Comparison of ENCODE assay signal across 15 mouse cellular contexts in the genomic region with DNA sequence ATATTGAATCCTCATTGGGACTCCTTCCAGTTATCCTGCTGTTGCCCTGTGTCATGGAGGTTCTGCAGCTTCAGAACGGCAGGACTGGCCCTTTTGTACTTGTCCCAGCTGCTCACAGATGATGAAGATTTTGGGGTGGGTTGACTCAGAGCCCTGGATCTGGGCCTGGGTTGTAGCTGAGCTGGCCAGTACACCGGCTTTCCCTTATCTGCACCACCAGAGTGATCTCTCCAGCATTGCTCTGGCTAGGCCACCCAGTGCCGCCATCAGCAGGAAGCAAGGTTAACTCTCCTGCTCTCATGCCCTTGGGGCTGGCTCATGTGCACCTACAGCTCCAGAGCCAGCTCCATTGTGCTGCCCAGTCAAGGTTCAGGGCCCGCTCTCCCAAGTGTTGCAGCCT. TPM values are rescaled to one million over a fixed set of nuclear protein-coding genes. Genes with fewer than 3 reads are reported as not detected.
DNase-seq lines count a peak whose midpoint lies in the region; ATAC-seq and TF ChIP-seq lines count a peak whose summit lies in the region.
"Had no signal": no experiment of that assay in that cellular context is flagged by ENCODE, and none has a peak within 500 bp of the region (broad histone marks: within the 10 kb centered on the region; RNA-seq: fewer than 3 reads in every experiment).

No protein-coding gene starts in this region.

- intact Hi-C loops in gastrocnemius, adult 2 months (cut with DNase I), result no loop called here

- no peak overlapping the region for H3K4me2 ChIP-seq in forebrain, embryonic 16.5 days (ENCODE audit: low read length)
- H3K4me2 ChIP-seq in forebrain, embryonic 12.5 days, result no peak overlapping the region
- no peak overlapping the region for H3K4me2 ChIP-seq in lung, postnatal 0 days (replicated peaks; ENCODE audit: low read depth, low read length)
- peak overlapping the region; percentile 34 for H3K4me2 ChIP-seq in liver, embryonic 11.5 days

- peak; percentile 44 for DNase-seq in lung, postnatal 0 days (ENCODE audit: low spot score)
- DNase-seq in lung, postnatal 25 days (ENCODE audit: low spot score), result no peak
- DNase-seq in MEL (ENCODE audit: low read depth, low spot score), result peak; percentile 30
- DNase-seq in liver, embryonic 11.5 days (ENCODE audit: low spot score), result no peak
- DNase-seq in frontal cortex, adult 2 months (ENCODE audit: extremely low spot score in 1 of 2, low spot score in 1 of 2), result no peak
- DNase-seq in gastrocnemius, adult 2 months, result no peak
- DNase-seq: adrenal gland, adult 2 months; kidney, adult 2 months; thymus, postnatal 25 days had no signal

- no peaks in the 10 kb centered on the region for H3K9me3 ChIP-seq in forebrain, embryonic 16.5 days (ENCODE audit: control insufficient read depth, low read length)
- H3K9me3 ChIP-seq in forebrain, embryonic 12.5 days, result no peaks in the 10 kb centered on the region
- no peaks in the 10 kb centered on the region for H3K9me3 ChIP-seq in lung, postnatal 0 days (ENCODE audit: low read length)
- H3K9me3 ChIP-seq in MEL (replicated peaks; ENCODE audit: insufficient read depth, low read length), result no peaks in the 10 kb centered on the region
- no peaks in the 10 kb centered on the region for H3K9me3 ChIP-seq in liver, embryonic 11.5 days (ENCODE audit: control insufficient read depth, low read length)

- H3K4me1 ChIP-seq in forebrain, embryonic 16.5 days (replicated peaks; ENCODE audit: control insufficient read depth, insufficient read depth, low read length), result no peaks in the 10 kb centered on the region; the same call in 1 of the 2 replicates
- H3K4me1 ChIP-seq in forebrain, embryonic 12.5 days, result no peaks in the 10 kb centered on the region
- peaks cover 37% of the 10 kb centered on the region for H3K4me1 ChIP-seq in lung, postnatal 0 days (ENCODE audit: insufficient read depth, low read depth, low read length)
- peaks cover 5 to 41% of the 10 kb centered on the region in 2 experiments for H3K4me1 ChIP-seq in MEL (ENCODE audit: control insufficient read depth in 1 of 2, insufficient read depth in 2 of 2, low read length in 2 of 2)
- H3K4me1 ChIP-seq in liver, embryonic 11.5 days (replicated peaks; ENCODE audit: control insufficient read depth, insufficient read depth, low read length), result peaks cover 50% of the 10 kb centered on the region

- H3K4me3 ChIP-seq in forebrain, embryonic 16.5 days (replicated peaks; ENCODE audit: low read length), result no peak overlapping the region
- no peak overlapping the region for H3K4me3 ChIP-seq in forebrain, embryonic 12.5 days (replicated peaks)
- no peak overlapping the region for H3K4me3 ChIP-seq in lung, postnatal 0 days (ENCODE audit: low read depth, low read length)
- H3K4me3 ChIP-seq in MEL (ENCODE audit: control insufficient read depth in 1 of 2, insufficient read depth in 1 of 2, low read depth in 2 of 2, low read length in 2 of 2), result no peak overlapping the region
- H3K4me3 ChIP-seq in liver, embryonic 11.5 days (ENCODE audit: low read depth, low read length), result no peak overlapping the region
- H3K4me3 ChIP-seq in gastrocnemius, adult 2 months, result no peak overlapping the region

- no peak for TF ChIP-seq CTCF in lung, postnatal 0 days (IDR thresholded peaks at IDR 0.05)
- TF ChIP-seq CTCF in MEL (IDR thresholded peaks at IDR 0.05 in 2 of 3, conservative IDR thresholded peaks at IDR 0.05 in 1 of 3; ENCODE audit: control insufficient read depth in 1 of 3, insufficient read depth in 1 of 3, low read depth in 2 of 3, low read length in 3 of 3, poor library complexity in 1 of 3, severe bottlenecking in 1 of 3), result no peak
- TF ChIP-seq CTCF in gastrocnemius, adult 2 months (IDR thresholded peaks at IDR 0.05), result no peak

- no peak for TF ChIP-seq RAD21 in MEL (IDR thresholded peaks at IDR 0.05; ENCODE audit: low read depth, low read length)

- peak; percentile 24; the same call in 1 of the 2 replicates for ATAC-seq in forebrain, embryonic 16.5 days
- no peak for ATAC-seq in forebrain, embryonic 12.5 days (ENCODE audit: low FRiP score)
- peak; percentile 5; the same call in 1 of the 2 replicates for ATAC-seq in lung, postnatal 0 days
- ATAC-seq in liver, embryonic 11.5 days (replicated peaks; ENCODE audit: low FRiP score), result peak; percentile 71

- no peaks in the 10 kb centered on the region for H3K27me3 ChIP-seq in forebrain, embryonic 16.5 days (replicated peaks; ENCODE audit: control insufficient read depth, insufficient read depth, low read length)
- H3K27me3 ChIP-seq in forebrain, embryonic 12.5 days, result no peaks in the 10 kb centered on the region
- no peaks in the 10 kb centered on the region for H3K27me3 ChIP-seq in lung, postnatal 0 days (replicated peaks; ENCODE audit: insufficient read depth, low read length)
- no peaks in the 10 kb centered on the region for H3K27me3 ChIP-seq in MEL (ENCODE audit: control insufficient read depth in 1 of 2, insufficient read depth in 2 of 2, low read length in 2 of 2)
- H3K27me3 ChIP-seq in liver, embryonic 11.5 days (replicated peaks; ENCODE audit: control insufficient read depth, insufficient read depth, low read length), result no peaks in the 10 kb centered on the region

- no peak for TF ChIP-seq POLR2A in MEL (IDR thresholded peaks at IDR 0.05; ENCODE audit: control insufficient read depth in 1 of 2, insufficient read depth in 1 of 2, low read depth in 1 of 2, low read length in 2 of 2, poor library complexity in 1 of 2)

- H3K36me3 ChIP-seq in forebrain, embryonic 16.5 days (ENCODE audit: control insufficient read depth, insufficient read depth), result no peaks in the 10 kb centered on the region; the same call in 1 of the 2 replicates
- H3K36me3 ChIP-seq in forebrain, embryonic 12.5 days (replicated peaks), result peaks cover 5% of the 10 kb centered on the region
- H3K36me3 ChIP-seq in lung, postnatal 0 days (ENCODE audit: insufficient read depth, low read length), result 0 out of 2 replicates have a peak, but pooled peaks cover 3% of the 10 kb centered on the region
- peaks cover 0 to 10% of the 10 kb centered on the region in 2 experiments; a peak in 2 of 4 replicates for H3K36me3 ChIP-seq in MEL (ENCODE audit: control insufficient read depth in 1 of 2, insufficient read depth in 2 of 2, low read length in 2 of 2)
- H3K36me3 ChIP-seq in liver, embryonic 11.5 days (ENCODE audit: control insufficient read depth, insufficient read depth, low read length), result no peaks in the 10 kb centered on the region

- no peak for TF ChIP-seq EP300 in lung, postnatal 0 days (IDR thresholded peaks at IDR 0.05)
- 0 out of 4 replicates have a peak, but pooled peaks of 1 of the 2 experiments have one; percentile 17 for TF ChIP-seq EP300 in MEL (IDR thresholded peaks at IDR 0.05; ENCODE audit: low read depth in 1 of 2, low read length in 2 of 2)

- 80% methylated on average over 4 of the region's 4 CpGs for WGBS in forebrain, embryonic 16.5 days
- 91% methylated on average over 4 of the region's 4 CpGs for WGBS in forebrain, embryonic 12.5 days
- 73% methylated on average over 4 of the region's 4 CpGs for WGBS in lung, postnatal 0 days
- 33% methylated on average over 4 of the region's 4 CpGs for WGBS in liver, embryonic 11.5 days

- H3K27ac ChIP-seq in forebrain, embryonic 16.5 days (ENCODE audit: low read length), result no peak overlapping the region
- no peak overlapping the region for H3K27ac ChIP-seq in forebrain, embryonic 12.5 days
- H3K27ac ChIP-seq in lung, postnatal 0 days (ENCODE audit: low read length), result no peak overlapping the region
- H3K27ac ChIP-seq in MEL (ENCODE audit: control insufficient read depth, low read depth, low read length), result no peak overlapping the region
- peak overlapping the region; percentile 94 for H3K27ac ChIP-seq in liver, embryonic 11.5 days (ENCODE audit: low read depth, low read length)
- no peak overlapping the region for H3K27ac ChIP-seq in gastrocnemius, adult 2 months

- no peak overlapping the region for H3K9ac ChIP-seq in forebrain, embryonic 16.5 days (replicated peaks; ENCODE audit: low read depth, low read length)
- no peak overlapping the region for H3K9ac ChIP-seq in forebrain, embryonic 12.5 days
- no peak overlapping the region for H3K9ac ChIP-seq in lung, postnatal 0 days (replicated peaks; ENCODE audit: low read depth)
- H3K9ac ChIP-seq in MEL (ENCODE audit: control insufficient read depth, low read depth, low read length, poor library complexity, severe bottlenecking), result no peak overlapping the region
- peak overlapping the region; percentile 53 for H3K9ac ChIP-seq in liver, embryonic 11.5 days (ENCODE audit: low read depth, low read length)

- H3K79me2 ChIP-seq in MEL (ENCODE audit: control insufficient read depth, insufficient read depth, low read length, poor library complexity), result no peaks in the 10 kb centered on the region

TF ChIP-seq in MEL, 35 proteins besides CTCF, POLR2A, EP300 and RAD21 (continues in another document):
- no peak for TF ChIP-seq MAZ (IDR thresholded peaks at IDR 0.05; ENCODE audit: low read depth, low read length)
- no peak for TF ChIP-seq ZMIZ1 (IDR thresholded peaks at IDR 0.05; ENCODE audit: low read depth, low read length)
- no peak for TF ChIP-seq GATA1 (IDR thresholded peaks at IDR 0.05; ENCODE audit: low read depth, low read length)
- TF ChIP-seq NELFE (IDR thresholded peaks at IDR 0.05; ENCODE audit: low read depth, low read length), result no peak
- no peak for TF ChIP-seq HCFC1 (IDR thresholded peaks at IDR 0.05; ENCODE audit: low read depth, low read length)

RNA-seq across cellular contexts. Expression of gene Aqp1, which starts 15.3 kb away (rescaled TPM):
- polyA plus RNA-seq in forebrain, embryonic 16.5 days (2015; fragmentation: Nextera tagmentation; extraction: Ambion mirVana), result 6.4 and 9.0 TPM in 2 replicates
- 3.2 and 4.9 TPM in 2 replicates for polyA plus RNA-seq in forebrain, embryonic 12.5 days (2016; fragmentation: Nextera tagmentation; extraction: Ambion mirVana)
- 514 and 711 TPM in 2 replicates for polyA plus RNA-seq in lung, postnatal 0 days (2015; fragmentation: Nextera tagmentation; extraction: Ambion mirVana)
- 17.3 and 57.2 TPM in 2 replicates for total RNA-seq in MEL (2012; rRNA removed)
- polyA plus RNA-seq in MEL (2012; ENCODE audit: insufficient read depth in 1 of 2, insufficient read length in 2 of 2, low read depth in 1 of 2, low replicate concordance in 2 of 2, missing spikeins in 1 of 2), result 10 to 100 TPM in 1 of 2 experiments, not detected in 1; 95.3 TPM
- 6.1 and 8.0 TPM in 2 replicates for polyA plus RNA-seq in liver, embryonic 11.5 days (2014; fragmentation: Nextera tagmentation; extraction: Ambion mirVana)
- polyA plus RNA-seq in frontal cortex, adult 2 months (2012; rRNA removed), result 15.1 and 19.6 TPM in 2 replicates
- 100 to 1,000 TPM; 251 to 256 TPM for total RNA-seq in gastrocnemius, adult 2 months (2021)

RNA-seq across cellular contexts. Expression of gene Ghrhr, which starts 55.2 kb away (rescaled TPM):
- polyA plus RNA-seq in forebrain, embryonic 16.5 days (2015; fragmentation: Nextera tagmentation; extraction: Ambion mirVana), result not detected in 2 replicates
- not detected in 2 replicates for polyA plus RNA-seq in forebrain, embryonic 12.5 days (2016; fragmentation: Nextera tagmentation; extraction: Ambion mirVana)
- polyA plus RNA-seq in lung, postnatal 0 days (2015; fragmentation: Nextera tagmentation; extraction: Ambion mirVana), result 0.12 TPM in 1 of 2 replicates, not detected in the other
- not detected in 2 replicates for total RNA-seq in MEL (2012; rRNA removed)
- polyA plus RNA-seq in MEL (2012; ENCODE audit: insufficient read depth in 1 of 2, insufficient read length in 2 of 2, low read depth in 1 of 2, low replicate concordance in 2 of 2, missing spikeins in 1 of 2), result not detected
- not detected in 2 replicates for polyA plus RNA-seq in liver, embryonic 11.5 days (2014; fragmentation: Nextera tagmentation; extraction: Ambion mirVana)
- polyA plus RNA-seq in frontal cortex, adult 2 months (2012; rRNA removed), result 0.04 and 0.08 TPM in 2 replicates
- not detected for total RNA-seq in gastrocnemius, adult 2 months (2021)
- total RNA-seq: adrenal gland, adult 2 months; gastrocnemius, adult 8-10 months; hematopoietic stem cell, adult 5-6 weeks; layer of hippocampus, postnatal 10 days had no signal
- polyA plus RNA-seq: adrenal gland, adult 2 months; limb, embryonic 11.5 days had no signal

Comparison
In these comparisons a context has a peak if more than half of its experiments do, and no peak if none do; other contexts are left out.
1. DNase-seq: peak in lung, postnatal 0 days (single experiment) and MEL (single experiment); none in lung, postnatal 25 days (single experiment), liver, embryonic 11.5 days (single experiment), frontal cortex, adult 2 months (0 of 2) and gastrocnemius, adult 2 months (single experiment).